Mouse (Mus musculus) heart, postnatal 25 days (tissue): ENCODE results near the gene Dnajb2. TPM values are rescaled to one million over a fixed set of nuclear protein-coding genes. Genes with fewer than 3 reads are reported as not detected.

Source experiments
- DNase-seq: peaks from one replicate; pipeline ENCODE4 v3.0.0; 2022; ENCODE audit warnings: low spot score
- intact Hi-C: fragments of 180-260 bp; cut with DNase I; formaldehyde crosslinking; loops from one replicate; pipeline ENCODE4 v1.15.1; 2025
- total RNA-seq, 2 experiments: library from RNA; stranded (reverse); gene quantifications; 2 replicates each; pipeline ENCODE4 v1.2.3; 2021

Dnajb2 gene
- total RNA-seq, 2 experiments from 2014 or later, result 90.4 to 100 TPM

DNA sequence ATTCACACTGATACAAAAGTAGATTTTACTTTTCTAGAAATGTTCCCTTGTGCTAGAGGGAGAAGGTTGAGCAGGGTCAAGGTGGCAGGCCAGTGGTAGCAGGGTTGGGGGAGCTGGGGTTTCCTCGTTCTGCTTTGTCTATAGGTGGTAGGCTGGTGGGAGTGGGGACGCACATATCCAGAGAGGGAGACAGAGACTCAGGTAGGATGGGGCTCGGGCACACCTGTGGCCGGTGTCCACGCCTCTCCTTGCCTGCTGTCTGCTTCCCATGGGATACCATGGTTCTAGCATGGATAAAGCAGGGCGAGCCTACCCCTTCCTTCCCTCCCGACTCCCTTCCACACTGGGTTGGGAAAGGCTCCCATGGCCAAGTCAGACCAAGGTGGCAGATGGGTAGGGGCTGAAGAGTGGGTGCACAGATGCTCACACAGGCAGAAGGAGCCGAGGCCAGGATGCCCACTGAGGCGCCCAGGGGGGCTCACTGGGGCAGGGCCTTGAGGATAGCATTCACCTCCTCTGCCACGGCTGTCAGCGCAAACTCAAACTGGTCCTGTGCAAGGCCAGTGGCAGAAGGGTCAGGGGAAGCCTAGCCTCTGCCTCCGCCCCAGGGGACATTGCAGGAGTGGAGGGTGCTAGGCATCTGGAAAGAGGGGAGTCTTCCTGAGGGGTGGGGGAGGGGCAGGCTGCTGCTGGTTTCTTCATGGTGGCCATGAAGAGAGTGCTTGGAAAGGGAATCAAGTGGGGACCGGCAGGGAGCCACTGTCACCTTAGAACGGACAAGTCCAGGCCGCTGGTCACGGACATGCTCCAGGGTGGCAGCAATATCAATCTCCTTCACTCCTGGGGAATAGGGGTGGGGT, 11.1 kb downstream of the Dnajb2 start:
- intact Hi-C loops, result no loop called here
- no peak for DNase-seq

DNA sequence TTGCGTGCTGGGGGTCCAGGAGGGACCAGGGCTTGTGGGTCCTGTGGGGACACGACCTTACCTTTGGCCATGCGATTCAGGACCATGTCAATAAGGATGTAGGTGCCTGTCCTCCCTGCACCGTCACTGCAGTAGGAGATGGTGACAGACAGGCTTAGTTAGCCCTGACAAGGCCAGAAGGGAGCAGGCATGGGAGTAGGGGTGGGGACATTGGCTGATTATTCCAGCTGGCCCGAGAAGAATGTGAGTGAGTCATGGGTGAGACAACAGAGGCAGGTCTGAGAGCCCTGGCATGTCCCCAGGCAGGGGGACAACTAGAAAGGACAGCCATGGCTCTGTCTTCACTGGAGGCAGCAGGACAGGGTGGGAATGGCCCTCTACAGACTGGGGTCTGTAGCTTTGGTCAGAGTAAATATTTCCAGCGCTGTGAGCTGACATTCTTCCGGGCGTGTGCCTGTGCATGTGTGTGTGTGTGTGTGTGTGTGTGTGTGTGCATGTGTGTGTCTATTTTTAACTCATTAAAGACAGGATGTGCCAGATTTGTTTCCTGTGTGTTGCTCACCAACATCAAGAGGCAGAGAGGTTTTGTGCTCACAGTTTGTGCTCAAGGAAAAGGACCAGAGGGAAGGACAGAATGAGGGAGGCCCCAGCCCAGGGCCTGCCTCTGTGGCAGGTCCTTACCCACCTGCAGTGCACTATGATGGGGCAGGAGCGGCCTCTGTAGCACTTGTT, 12.0 kb downstream of the Dnajb2 start:
- DNase-seq, result peak; percentile 53
- intact Hi-C loops, result no loop called here

DNA sequence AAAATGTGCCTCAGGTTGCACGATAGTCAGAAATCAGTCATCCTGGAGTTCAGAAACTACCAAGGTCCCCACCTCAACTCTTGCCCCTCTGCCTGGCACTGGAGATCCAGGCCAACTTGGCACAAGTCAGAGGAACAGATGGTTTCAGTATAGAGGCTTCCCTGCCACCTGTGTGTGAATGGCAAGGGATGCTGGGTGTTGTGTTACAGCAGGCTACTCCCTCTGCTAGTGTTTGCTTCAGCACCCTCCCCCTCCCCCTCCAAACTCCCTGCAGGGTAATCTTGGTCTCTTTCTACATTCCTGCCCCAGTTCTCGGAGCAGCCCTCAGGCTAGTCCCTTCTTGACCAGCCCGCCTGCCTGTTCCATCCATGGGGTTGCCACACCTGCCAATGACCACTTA, 14.3 kb downstream of the Dnajb2 start:
- intact Hi-C loops, result loop anchor here (1.0 to 5.0 kb wide), 3 partner anchors 16 to 303 kb away; partner anchors contain the start of gene Dnpep
- DNase-seq, result no peak

DNA sequence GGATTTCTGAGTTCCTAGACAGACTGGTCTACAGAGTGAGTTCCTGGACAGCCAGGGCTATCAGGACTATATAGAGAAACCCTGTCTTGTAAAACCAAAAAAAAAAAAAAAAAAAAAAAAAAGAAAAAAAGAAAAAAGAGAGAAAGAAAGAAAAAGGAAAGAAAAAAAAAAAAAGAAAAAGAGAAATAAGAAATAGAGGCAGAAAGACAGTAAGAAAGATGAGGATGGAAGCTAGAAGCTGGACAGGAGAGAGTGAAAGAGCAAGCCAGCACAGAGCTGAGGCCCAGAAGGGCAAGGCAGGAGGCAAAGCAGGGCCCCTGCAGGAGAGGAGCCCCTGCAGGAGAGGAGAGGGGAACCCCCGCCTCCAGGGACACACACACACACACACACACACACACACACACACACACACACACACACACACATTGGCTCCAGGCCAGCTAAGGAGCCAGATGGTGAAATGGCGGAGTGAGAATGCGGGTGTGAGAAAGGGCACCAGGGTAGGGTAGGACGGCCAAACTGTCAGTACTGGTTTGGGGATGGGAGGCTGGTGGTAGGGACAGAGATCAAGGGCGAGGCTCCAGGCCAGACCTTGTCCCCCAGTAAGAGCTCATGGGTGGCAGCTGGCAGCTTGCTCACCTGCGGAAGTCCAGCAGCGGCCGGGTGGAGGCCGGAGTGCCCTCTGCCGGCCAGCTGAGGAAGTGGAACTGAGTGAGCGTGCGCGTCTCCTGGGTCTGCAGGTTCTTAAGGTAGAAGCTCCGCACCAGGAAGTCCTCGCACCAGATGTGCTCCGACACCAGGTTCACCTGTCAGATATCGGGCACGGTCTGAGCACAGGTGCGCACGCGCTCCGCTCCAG, 15.1 kb downstream of the Dnajb2 start:
- DNase-seq, result peak; percentile 51
- intact Hi-C loops, result loop anchor here (5.0 kb wide), 2 partner anchors 66 to 304 kb away; partner anchors contain the start of gene Dnpep

DNA sequence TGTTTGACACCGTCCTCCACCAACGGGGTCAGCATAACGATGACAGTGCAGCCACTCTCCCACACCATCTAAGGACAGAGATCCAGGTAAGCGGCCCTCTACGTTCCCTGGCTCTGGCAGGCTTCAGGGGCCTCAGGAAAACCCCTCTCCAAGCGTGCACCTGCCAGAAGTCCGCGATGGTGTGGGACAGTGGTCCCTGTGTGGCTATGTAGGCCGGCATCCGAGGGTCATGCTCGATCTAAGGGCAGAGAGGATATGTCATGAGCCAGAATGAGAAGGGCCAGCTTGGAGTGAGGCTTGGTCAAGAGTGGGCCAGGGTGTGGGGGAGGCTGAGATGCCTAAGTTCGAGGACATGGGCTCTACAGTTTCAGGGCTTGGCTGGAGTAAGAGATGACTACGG, 16.1 kb downstream of the Dnajb2 start:
- DNase-seq, result no peak
- intact Hi-C loops, result loop anchor here (5.0 kb wide), 2 partner anchors 65 to 305 kb away; partner anchors contain the start of gene Dnpep

DNA sequence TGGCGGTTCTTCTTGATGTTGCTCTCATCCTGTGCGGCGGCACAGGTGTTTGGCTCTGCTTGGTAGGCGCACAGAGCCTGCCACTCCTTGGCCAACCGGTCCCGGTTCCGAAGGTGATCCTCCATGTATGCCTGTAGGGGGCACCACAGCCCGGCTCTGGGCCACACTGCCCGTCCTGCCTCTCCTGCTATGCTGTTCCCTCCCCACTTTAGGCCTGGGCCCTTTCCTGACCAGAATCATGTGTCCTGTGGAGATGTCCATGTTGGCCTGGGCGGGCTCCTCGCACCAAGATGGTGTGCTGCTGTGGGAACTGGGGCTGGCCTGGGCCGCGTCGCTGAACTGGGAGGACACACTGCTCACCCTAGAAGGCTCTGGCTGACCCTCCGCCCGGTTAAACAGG, 16.8 kb downstream of the Dnajb2 start:
- intact Hi-C loops, result loop anchor here (5.0 kb wide), 2 partner anchors 64 to 306 kb away; partner anchors contain the start of gene Dnpep
- DNase-seq, result no peak

DNA sequence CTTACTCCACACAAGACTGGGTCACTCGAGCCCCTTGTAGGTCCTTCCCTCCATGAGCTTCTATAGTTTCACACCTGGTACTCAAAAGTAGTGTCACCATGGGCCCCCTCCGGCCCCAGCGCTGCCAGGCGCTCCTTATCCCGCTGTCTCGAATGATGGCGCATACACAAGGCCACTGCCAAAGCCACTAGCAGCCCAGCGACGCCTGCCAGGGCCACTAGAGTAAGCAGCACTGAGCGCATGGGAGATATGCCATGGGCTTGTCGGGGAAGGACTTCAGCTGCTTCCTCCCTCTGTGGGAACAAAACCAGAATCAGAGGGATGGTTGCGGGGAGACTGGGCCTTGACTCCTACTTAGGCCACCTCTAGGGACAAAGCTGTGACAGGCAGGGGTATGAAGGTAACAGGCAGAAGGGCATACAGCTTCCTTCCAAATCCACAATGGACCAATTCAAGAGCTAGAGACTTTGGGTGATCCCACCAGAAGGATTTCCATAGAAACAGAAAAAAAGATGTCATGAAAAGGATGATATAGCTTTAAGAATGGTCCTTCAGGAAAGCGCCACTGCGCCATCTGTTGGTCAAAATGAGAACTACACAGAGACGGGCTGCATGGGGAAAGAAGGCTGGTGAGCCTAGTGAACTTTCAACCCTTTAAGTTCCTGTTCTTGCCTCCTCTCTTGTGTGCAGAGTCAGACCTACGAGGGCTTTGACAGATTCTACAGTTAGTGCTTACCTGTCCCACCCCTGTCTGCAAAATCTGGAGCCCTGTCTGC, 17.8 kb downstream of the Dnajb2 start:
- DNase-seq, result no peak
- intact Hi-C loops, result loop anchor here (5.0 kb wide), 2 partner anchors 63 to 307 kb away; partner anchors contain the start of gene Dnpep

GRCm38 (mm10) chr1:75254625-75255013, 18.4 kb downstream of the Dnajb2 start:
- intact Hi-C loops, result loop anchor here (5.0 kb wide), 2 partner anchors 63 to 307 kb away; partner anchors contain the start of gene Dnpep
- DNase-seq, result no peak

- intact Hi-C loops, result no loop called here
- DNase-seq, result no peak
Observed at GRCm38 (mm10) chr1:75255516-75256046, 19.4 kb downstream of the Dnajb2 start.

GRCm38 (mm10) chr1:75261278-75261677, 25.1 kb downstream of the Dnajb2 start:
- DNase-seq, result no peak
- intact Hi-C loops, result no loop called here

DNA sequence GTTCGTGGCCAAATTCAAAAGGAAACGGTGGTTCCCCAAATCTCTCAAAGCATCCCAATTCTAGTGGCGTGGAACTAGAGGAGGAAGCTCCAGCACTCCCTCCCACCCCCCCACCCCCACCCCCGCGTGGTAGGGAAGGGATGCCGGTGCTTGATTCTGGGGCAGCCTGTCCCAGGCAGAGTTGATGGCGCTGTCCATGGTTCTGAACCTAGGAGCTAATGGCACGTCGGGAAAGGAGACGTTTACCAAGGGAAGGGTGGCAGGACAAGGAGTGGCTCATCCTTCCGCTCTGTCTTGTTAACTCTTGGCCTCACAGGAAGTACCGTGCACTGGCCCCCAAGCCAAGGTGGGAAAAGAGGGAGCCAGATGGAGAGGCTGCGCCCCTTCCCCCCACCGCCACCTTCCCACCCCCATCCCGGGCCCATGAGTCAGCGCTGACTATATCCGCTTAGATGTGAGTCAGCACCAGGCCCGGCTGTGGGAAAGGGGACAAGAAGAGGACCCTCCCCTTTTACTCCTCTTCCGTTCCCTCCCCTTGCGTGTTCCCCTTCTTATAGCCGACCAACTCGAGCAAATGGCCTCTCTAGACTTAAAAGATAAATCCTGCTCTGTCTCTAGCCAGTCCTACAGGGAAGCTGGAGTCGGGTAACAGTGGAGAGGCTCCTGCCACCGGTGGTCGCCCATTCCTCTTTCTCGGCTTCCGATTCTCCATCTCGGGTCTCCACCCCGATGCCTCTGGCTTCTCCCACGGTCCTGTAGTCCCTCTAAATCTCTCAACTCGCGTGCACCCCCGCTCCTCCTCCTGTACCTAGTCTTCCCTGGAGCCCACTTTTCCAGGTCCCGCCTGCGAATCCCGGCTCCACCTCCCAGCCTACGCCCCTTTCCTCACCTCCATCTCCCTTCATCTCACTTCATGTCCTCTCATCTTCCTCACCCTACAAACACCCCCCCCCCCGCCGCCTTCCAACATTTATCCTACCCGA, 27.1 kb downstream of the Dnajb2 start:
- intact Hi-C loops, result loop anchor here (2.0 kb wide), 1 partner anchor 14 kb away; no protein-coding TSS in a partner anchor
- no peak for DNase-seq

GRCm38 (mm10) chr1:75264091-75264880, 28.1 kb downstream of the Dnajb2 start, which contains the start of gene Ptprn:
Gene Ptprn (minus strand): TSS chr1:75264502.
- DNase-seq, result no peak
- intact Hi-C loops, result no loop called here

DNA sequence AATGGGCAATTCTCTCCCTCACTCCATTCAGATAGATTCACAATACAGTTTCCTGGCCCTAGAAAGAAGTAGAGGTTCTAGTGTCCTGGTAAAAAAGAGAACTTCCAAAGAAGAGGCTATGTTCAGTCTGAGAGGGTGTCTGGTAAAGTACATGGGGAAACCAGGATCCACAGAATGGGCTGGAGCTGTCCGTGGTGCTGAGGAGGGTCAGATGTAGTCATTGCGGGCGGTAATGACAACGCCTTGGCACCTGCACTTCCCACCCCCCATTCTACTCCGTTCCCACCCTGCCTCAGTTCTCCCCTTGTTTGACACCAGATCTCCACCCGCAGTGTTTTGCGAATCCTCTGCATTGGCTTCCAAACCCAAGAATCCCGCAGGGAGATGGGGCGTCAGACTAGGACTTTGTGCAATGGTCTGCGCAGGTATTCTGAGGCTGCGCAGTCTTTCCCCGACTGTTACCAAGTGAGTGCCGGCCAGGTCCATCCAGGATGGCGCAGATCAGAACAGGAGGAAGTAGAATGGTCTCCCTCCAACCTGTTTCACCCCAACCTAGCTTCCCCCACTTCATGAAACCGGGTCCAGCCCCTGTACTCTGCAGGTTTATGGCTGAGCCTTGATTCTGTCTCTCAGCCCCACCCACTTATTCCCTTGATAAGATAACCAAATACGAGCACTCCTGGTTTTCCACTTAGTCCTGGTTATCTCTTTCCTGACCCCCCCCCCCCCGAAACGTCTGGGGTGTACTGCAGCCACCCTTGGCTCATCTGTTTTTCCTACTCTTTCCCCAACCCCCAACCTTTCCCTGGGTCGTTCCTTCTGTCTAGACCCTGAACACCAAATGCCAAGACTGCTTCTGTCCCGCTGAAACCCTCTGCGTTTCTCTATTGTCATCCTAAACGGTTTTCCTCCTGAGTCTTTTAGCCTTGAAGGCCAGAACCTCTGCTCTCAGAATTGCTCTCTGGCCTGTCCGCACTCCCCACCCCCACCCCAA, 41.3 kb downstream of the Dnajb2 start:
- intact Hi-C loops, result loop anchor here (2.0 kb wide), 1 partner anchor 15 kb away; no protein-coding TSS in a partner anchor
- DNase-seq, result no peak

GRCm38 (mm10) chr1:75278228-75278627, 42.0 kb downstream of the Dnajb2 start, which contains the start of gene Resp18:
Gene Resp18 (minus strand): TSS chr1:75278415.
- no peak for DNase-seq
- intact Hi-C loops, result no loop called here

DNA sequence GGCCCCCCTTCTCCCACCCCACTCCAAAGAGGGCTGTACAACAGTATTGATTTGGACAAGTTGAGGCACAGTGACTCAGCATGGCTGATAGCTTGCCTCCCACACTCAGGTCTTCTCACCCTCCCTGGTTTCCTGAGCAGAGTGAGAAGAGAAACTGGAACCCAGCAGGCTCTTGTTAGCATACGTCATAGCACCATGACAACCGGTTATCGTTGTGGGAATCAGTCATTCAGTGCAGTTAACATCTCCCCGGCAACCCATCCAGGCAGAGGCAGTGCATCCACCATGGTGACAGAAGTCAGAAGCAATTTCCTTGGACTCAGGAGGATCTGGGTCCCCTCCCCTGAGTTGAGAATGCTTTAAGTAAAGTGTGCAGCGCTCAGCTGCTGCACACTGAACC, 46.8 kb downstream of the Dnajb2 start:
- intact Hi-C loops, result no loop called here
- no peak for DNase-seq
